Mouse (Mus musculus) heart, embryonic 16.5 days (tissue): Measurements from ENCODE around the gene Jak2. TPM values are rescaled to one million over a fixed set of nuclear protein-coding genes. Genes with fewer than 3 reads are reported as not detected.

Experiments used
- ATAC-seq: fragments of 200-750 bp; cut with Nextera tagmentation; replicated peaks from 2 replicates; pipeline ENCODE4 v1.8.0; 2017; ENCODE audit warnings: moderate number of reproducible peaks; ENCODE audit not compliant: insufficient read depth, low FRiP score; ENCODE audit errors: extremely low read depth
- H3K27ac ChIP-seq: fragments of 300-500 bp; sonication (generic); 2 replicates; pipeline ENCODE4 v1.5.1; 2014; ENCODE audit warnings: mild to moderate bottlenecking, low read length, control low read depth, moderate library complexity
- H3K27me3 ChIP-seq: fragments of 300-500 bp; sonication (generic); 2 replicates; pipeline ENCODE4 v1.6.1; 2014; ENCODE audit warnings: low read length, mixed read lengths; ENCODE audit not compliant: control insufficient read depth, insufficient read depth
- H3K36me3 ChIP-seq: fragments of 300-500 bp; sonication (generic); 2 replicates; pipeline ENCODE4 v1.6.1; 2014; ENCODE audit not compliant: control insufficient read depth, insufficient read depth
- H3K4me1 ChIP-seq: fragments of 300-500 bp; sonication (generic); 2 replicates; pipeline ENCODE4 v1.6.1; 2014; ENCODE audit warnings: low read length, mixed read lengths; ENCODE audit not compliant: control insufficient read depth, insufficient read depth
- H3K4me2 ChIP-seq: fragments of 300-500 bp; sonication (generic); 2 replicates; pipeline ENCODE4 v1.6.1; 2014; ENCODE audit warnings: low read depth, mild to moderate bottlenecking, control low read depth, low read length
- H3K4me3 ChIP-seq: fragments of 300-500 bp; sonication (generic); 2 replicates; pipeline ENCODE4 v1.5.1; 2014; ENCODE audit warnings: mild to moderate bottlenecking, control low read depth, low read length
- H3K9ac ChIP-seq: fragments of 300-500 bp; sonication (generic); 2 replicates; pipeline ENCODE4 v1.6.1; 2014; ENCODE audit warnings: low read length, control low read depth
- H3K9me3 ChIP-seq: fragments of 300-500 bp; sonication (generic); replicated peaks from 2 replicates; pipeline ENCODE4 v1.6.1; 2016; ENCODE audit warnings: low read length; ENCODE audit not compliant: control insufficient read depth
- WGBS: fragments of 180-500 bp; shearing (Covaris S2); extraction: QIAGEN DNeasy Blood & Tissue Kit; methylation state at CpG from one replicate; pipeline ENCODE4 v1.1.7; 2014; 5-methylcytosine and 5-hydroxymethylcytosine counted together
- polyA plus RNA-seq: library from polyadenylated mRNA; unstranded; fragments of >200 nt; fragmentation: Nextera tagmentation; extraction: Ambion mirVana; gene quantifications from 2 replicates; pipeline ENCODE4 v1.2.1, GENCODE M21; 2015

Jak2 gene
- polyA plus RNA-seq, 1 experiment from 2014 or later, result 5.5 TPM

GRCm38 (mm10) chr19:29356281-29356680 is 104.7 kb downstream of the Jak2 start:
- H3K4me1 ChIP-seq, result peaks cover 8% of the 10 kb centered on the region; the same call in 1 of the 2 replicates
- no peak overlapping the region for H3K27ac ChIP-seq
- no peak for ATAC-seq
- H3K36me3 ChIP-seq, result no peaks in the 10 kb centered on the region
- no peaks in the 10 kb centered on the region for H3K27me3 ChIP-seq
- no peak overlapping the region for H3K4me3 ChIP-seq
- no peaks in the 10 kb centered on the region for H3K9me3 ChIP-seq
- no peak overlapping the region for H3K4me2 ChIP-seq
- no peak overlapping the region for H3K9ac ChIP-seq
- 77% methylated on average over 11 of the region's 11 CpGs for WGBS

DNA sequence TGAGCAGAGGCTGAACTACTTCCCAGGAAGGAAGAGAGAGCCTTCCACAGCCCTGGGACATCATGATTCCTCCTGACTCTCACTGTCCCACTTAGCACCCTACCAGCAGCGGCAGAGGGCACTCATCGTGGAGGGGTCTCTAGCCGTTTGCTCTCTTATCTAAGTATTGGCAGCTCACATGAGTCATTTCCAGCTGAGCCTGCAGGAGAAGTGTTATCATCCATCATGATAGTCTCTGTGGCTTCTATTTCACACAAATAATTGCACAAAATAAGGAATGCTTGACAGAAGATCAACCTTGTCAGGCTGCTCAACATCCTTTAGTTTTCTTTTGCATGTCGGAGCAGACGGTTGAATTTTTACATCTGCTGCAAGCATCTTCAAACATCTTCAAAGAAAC is 108.6 kb downstream of the Jak2 start:
- H3K27me3 ChIP-seq, result no peaks in the 10 kb centered on the region
- H3K9ac ChIP-seq, result no peak overlapping the region
- no peaks in the 10 kb centered on the region for H3K9me3 ChIP-seq
- no peak for ATAC-seq
- H3K4me2 ChIP-seq, result no peak overlapping the region
- H3K4me3 ChIP-seq, result no peak overlapping the region
- H3K27ac ChIP-seq, result no peak overlapping the region
- H3K4me1 ChIP-seq, result peaks cover 15% of the 10 kb centered on the region
- 54% methylated on average over 5 of the region's 5 CpGs for WGBS
- no peaks in the 10 kb centered on the region for H3K36me3 ChIP-seq

GRCm38 (mm10) chr19:29361468-29362130 is 110.0 kb downstream of the Jak2 start:
- Histone ChIP-seq H3K9me3 (no peaks in the 10 kb centered on the region), H3K36me3 (no peaks in the 10 kb centered on the region), H3K27me3 (no peaks in the 10 kb centered on the region), H3K4me3 (peak overlapping the region; percentile 60), H3K4me1 (peaks cover 14% of the 10 kb centered on the region), H3K9ac (peak overlapping the region; percentile 75), H3K27ac (no peak overlapping the region), H3K4me2 (peak overlapping the region; percentile 71)
- WGBS, result 3% methylated on average over 33 of the region's 33 CpGs
- peak; percentile 99 for ATAC-seq

DNA sequence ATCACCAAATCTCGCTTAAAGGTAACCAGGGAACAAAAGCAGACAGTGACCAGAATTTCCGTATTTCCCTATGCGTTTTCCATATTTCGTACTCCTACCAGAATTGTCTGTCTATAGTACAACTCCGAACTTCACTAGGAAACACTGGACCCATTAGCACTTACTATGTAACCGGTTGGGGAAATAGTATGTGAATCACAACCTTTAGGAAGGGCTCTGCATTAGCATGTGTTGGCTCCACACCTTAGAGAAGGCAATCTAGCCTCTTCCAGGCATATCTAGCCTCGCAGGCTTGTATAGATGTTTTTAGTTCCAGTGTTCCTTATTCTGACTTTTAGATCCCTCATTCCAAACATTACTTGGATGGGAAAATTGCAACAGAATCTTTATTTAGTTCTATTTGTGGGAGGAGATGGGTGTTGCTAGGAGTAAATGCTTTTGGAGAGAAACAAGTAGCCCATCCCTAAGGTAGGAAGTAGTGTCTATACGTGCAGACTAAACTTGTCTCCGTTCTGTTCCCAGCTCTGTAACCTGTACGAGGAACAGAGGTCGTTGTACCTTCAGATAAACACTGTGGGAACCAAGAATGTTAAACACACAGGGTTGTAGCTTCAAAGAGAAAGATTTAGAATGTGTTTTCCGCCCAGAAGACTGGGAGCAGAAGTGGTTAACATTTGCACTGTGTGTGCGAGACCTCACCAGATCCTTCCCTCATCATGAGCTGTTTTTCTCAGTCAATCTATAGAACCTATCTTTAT is 110.7 kb downstream of the Jak2 start:
- peak overlapping the region; percentile 60 for H3K4me3 ChIP-seq
- no peaks in the 10 kb centered on the region for H3K36me3 ChIP-seq
- no peaks in the 10 kb centered on the region for H3K9me3 ChIP-seq
- peaks cover 16% of the 10 kb centered on the region for H3K4me1 ChIP-seq
- ATAC-seq, result no peak
- H3K4me2 ChIP-seq, result peak overlapping the region; percentile 71
- 40% methylated on average over 13 of the region's 13 CpGs for WGBS
- no peaks in the 10 kb centered on the region for H3K27me3 ChIP-seq
- peak overlapping the region; percentile 75 for H3K9ac ChIP-seq
- H3K27ac ChIP-seq, result peak overlapping the region; percentile 19

Other genes starting within 250 kb of the Jak2 start
- 98.6 and 99.3 TPM in 2 replicates for gene Ak3, start 203.9 kb upstream of the Jak2 start, polyA plus RNA-seq
- gene Rcl1, start 150.5 kb upstream of the Jak2 start, polyA plus RNA-seq, result 19.9 and 25.4 TPM in 2 replicates
- 4.0 and 4.7 TPM in 2 replicates for gene Insl6, start 73.5 kb downstream of the Jak2 start, polyA plus RNA-seq
- gene Rln1, start 82.8 kb downstream of the Jak2 start, polyA plus RNA-seq, result not detected in 2 replicates
- 53.1 and 88.0 TPM in 2 replicates for gene Plgrkt, start 115.6 kb downstream of the Jak2 start, polyA plus RNA-seq
- 1.6 and 4.1 TPM in 2 replicates for gene Cd274, start 115.6 kb downstream of the Jak2 start, polyA plus RNA-seq
- 0.26 and 0.41 TPM in 2 replicates for gene Pdcd1lg2, start 159.1 kb downstream of the Jak2 start, polyA plus RNA-seq